Mouse (Mus musculus): ENCODE data around the gene Fam177a.
"Not testable (repeated sequence)": the region's sequence is repeated elsewhere in the genome, so short reads cannot be mapped to it uniquely, and the experiment has no call there.

Gene Fam177a

DNA sequence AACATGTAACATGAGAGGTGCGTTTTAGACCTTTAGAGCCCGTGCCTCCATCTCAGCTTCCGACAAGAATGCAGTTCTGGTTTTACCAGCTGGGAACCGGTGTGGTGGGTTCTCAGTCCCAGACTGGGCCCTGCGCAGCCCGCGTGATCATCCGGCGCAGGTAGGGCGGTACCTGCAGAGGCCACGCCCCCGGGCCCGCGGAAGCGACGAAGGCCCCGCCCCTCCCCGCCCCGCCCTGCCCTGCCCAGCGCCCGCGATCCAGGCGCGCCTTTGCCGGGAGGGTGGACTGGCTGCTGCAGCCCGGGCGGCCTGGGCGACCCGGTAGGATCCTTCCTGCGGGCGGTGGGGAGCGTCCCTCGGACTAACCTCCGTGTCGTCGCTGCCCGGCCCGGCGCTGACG lies at the start of gene Fam177a:
Gene Fam177a (plus strand): TSS at position 228 of the 400 bp plus-strand sequence.
- DNase-seq (ENCODE audit: low read depth): not testable (repeated sequence)

DNA sequence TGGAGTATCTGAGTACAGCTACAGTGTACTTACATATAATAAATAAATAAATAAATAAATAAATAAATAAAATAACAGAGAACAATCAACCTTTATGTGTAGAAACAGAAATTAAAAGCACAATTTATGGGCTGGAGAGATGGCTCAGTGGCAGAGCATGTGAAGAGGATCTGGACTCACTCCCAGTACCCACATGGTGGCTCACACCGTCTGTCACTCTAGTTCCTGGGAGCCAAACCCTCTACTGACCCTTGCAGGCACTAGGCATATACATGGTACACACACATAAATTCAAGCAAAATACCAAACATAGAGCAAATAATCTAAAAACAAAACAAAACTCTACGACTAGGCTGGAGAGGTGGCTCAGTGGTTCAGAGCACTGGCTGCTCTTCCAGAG lies 49.0 kb upstream of the Fam177a start:
- no peak for DNase-seq (ENCODE audit: low read depth)

DNA sequence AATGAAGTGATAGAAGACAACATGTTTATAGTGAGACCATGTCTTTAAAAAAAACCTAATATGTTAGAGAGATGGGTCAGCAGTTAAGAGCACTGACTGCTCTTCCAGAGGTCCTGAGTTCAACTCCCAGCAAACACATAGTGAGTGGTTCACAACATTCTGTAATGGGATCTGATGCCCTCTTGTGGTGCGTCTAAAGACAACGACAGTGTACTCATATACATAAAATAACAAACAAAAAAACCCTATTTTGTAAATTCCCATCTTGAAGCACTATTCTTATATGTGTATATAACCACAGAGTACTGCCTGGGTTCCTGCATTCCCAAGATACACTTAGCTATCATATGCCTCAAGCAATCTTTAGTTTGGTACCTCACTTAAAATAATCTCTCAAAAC lies 45.6 kb upstream of the Fam177a start:
- DNase-seq (ENCODE audit: low read depth): peak; percentile 57

DNA sequence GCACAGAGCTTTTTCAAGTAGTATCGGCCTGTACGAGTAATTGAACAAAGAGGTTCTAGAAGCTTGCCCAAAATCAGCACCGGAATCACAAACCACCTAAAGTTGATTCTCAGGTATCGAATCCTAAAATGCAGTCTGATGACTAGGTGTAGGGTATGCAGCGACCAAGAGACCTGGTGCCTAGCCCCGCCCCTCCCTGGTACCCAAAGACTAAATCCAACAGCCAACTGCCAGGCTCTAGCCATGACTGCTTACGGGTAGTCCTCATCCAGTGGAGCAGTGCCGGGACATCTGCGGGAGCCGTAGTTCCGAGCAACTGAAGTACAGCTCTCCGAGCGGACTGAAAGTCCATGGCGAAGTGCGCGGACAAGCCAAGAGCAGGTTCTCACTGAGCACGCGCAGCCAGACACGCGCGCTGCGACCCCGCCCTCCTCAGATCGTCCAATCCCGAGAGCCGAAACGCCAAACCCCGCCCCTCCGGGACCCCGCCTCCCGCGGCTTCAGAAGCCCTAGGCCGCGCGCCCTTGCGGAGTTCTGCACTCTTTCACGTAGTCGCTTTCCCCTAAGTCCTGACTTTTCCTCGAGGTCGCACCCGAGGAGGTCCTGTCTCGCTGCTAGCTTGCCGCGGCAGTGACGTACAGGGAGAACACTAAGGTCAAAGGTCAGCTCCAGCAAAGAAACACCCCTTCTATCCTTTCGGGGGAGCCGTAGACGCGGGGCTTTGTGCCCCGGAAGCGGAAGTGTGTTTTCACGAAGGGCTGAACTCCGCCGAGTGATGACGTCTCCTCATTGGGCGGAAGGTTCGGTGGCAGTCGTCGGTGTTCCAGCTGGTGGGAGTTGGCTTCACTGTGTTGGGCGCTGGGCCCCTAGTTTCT lies 44.3 kb upstream of the Fam177a start, which contains the start of the genes 2700097O09Rik and Srp54a:
Gene 2700097O09Rik (minus strand): TSS at position 385 of the 875 bp plus-strand sequence.
Gene Srp54a (plus strand): TSS at position 537 of the 875 bp plus-strand sequence.
- DNase-seq (ENCODE audit: low read depth): peak; percentile 98

DNA sequence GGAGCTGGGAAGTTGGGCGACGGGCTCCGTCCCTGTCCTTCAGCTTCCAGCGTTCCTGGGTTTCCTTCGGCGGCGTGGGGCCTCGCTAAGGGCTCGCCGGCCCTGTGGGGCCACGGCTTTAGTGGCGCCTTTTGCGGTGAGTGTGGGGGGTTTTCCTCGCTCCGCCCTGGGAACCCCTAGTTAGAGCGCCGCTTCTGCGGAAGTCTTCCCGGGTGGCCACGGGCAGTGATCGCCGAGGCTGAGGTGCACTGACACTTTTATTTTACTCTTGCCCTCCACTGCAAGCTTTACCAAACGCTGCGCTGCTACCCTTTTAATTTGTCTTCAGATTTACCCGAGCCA lies 43.7 kb upstream of the Fam177a start:
- DNase-seq (ENCODE audit: low read depth): not testable (repeated sequence)

DNA sequence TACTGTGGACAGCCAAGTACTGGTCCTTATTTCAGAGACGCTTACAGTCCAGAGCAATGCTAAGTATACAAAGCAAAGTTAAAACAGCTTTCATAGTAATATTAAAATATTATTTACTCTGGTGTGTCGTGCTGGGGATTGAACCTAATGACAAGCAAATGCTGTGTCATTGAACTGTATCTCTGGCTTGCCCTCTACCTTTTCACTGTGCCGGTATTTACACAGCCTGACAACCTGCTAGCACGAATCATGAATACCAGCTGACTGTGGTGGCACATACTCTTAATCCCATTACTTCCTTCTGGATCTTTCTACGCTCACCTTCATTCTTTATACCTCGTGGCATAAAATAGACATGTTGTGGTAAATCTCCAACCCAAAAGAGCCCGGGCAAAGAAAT lies 32.1 kb upstream of the Fam177a start:
- DNase-seq (ENCODE audit: low read depth): not testable (repeated sequence)

DNA sequence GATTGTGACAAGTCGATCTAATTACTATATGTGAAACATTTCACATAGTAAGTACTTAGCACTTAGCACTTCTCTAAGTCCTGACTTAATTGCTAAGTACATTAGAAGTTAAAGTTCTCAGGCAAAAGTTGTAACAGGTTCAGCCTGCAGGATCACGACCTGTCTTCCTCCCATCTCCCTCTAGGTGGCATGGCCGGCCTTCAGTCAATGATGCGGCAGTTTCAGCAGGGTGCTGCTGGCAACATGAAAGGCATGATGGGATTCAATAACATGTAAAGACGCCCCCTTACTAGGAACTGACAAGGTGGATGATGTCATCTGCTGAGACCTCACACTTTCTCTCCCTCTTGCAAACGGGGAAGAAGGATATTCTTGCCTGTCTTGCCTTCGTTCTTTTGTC lies 11.7 kb upstream of the Fam177a start:
- not testable (repeated sequence) for DNase-seq (ENCODE audit: low read depth)

DNA sequence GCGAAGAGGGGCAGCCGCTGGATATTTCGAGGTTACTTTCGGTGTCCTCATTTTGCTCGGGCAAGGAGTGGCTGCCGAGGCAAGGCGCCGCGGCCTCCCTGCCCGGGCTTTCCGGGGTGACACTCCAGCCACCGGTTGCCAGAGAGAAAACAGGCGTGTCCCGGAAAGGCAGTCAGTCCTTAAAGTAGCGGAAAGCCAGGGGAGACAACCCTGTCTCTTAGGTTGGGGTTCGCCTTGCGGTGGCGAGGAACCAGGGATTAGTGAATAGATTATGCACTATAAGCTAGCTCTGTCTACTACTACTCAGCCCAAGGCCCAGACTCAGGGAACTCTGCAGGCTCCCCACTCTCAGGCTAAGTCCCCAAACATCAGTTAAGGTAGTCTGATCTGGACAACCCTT lies 462 bp downstream of the Fam177a start:
- not testable (repeated sequence) for DNase-seq (ENCODE audit: low read depth)

DNA sequence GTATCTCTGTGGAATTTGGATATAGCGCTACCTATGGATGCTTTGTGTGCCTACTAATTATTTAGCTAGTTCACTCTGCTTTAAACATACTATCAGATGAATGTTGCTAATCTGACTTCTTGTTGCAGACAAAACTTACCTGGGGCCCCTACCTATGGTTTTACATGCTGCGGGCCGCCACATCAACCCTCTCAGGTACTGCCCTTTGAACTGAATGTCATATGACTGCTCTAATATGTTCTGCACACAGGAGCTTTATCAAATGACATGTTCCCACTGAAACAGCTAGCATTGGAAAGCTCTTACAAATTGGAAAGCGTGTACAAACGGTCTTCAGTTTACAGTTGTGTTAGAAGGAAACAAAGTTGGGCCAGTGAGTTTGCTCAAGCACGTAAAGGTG lies 11.3 kb downstream of the Fam177a start:
- DNase-seq (ENCODE audit: low read depth): not testable (repeated sequence)

DNA sequence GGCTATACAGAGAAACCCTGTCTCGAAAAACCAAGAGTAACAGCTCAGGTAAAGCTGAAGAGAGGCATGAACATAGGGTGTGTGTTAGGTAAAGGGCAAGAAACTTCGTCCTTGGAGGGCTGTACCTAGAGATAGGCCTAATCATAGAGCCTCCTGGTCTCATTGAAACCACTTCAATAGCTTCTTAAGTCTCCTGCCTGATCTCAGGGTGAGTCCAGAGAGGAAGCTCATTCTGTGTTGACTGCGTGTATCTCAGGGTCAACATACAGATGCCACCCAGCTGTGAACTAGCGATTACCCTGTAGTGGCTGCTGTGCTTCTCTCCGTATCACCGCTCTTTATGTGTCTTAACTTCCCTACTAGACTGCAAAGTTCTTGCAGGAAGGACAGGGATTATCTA lies 13.6 kb downstream of the Fam177a start:
- not testable (repeated sequence) for DNase-seq (ENCODE audit: low read depth)

DNA sequence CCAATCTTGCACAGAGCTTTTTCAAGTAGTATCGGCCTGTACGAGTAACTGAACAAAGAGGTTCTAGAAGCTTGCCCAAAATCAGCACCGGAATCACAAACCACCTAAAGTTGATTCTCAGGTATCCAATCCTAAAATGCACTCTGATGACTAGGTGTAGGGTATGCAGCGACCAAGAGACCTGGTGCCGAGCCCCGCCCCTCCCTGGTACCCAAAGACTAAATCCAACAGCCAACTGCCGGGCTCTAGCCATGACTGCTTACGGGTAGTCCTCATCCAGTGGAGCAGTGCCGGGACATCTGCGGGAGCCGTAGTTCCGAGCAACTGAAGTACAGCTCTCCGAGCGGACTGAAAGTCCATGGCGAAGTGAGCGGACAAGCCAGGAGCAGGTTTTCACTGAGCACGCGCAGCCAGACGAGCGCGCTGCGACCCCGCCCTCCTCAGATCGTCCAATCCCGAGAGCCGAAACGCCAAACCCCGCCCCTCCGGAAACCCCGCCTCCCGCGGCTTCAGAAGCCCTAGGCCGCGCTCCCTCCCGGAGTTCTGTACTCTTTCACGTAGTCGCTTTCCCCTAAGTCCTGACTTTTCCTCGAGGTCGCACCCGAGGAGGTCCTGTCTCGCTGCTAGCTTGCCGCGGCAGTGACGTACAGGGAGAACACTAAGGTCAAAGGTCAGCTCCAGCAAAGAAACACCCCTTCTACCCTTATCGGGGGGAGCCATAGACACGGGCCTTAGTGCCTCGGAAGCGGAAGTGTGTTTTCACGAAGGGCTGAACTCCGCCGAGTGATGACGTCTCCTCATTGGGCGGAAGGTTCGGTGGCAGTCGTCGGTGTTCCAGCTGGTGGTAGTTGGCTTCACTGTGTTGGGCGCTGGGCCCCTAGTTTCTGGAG lies 30.5 kb downstream of the Fam177a start, which contains the start of gene Srp54b:
Gene Srp54b (plus strand): TSS at position 546 of the 890 bp plus-strand sequence.
- not testable (repeated sequence) for DNase-seq (ENCODE audit: low read depth)

DNA sequence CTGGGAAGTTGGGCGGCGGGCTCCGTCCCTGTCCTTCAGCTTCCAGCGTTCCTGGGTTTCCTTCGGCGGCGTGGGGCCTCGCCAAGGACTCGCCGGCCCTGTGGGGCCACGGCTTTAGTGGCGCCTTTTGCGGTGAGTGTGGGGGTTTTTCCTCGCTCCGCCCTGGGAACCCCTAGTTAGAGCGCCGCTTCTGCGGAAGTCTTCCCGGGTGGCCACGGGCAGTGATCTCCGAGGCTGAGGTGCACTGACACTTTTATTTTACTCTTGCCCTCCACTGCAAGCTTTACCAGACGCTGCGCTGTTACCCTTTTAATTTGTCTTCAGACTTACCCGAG lies 31.1 kb downstream of the Fam177a start:
- not testable (repeated sequence) for DNase-seq (ENCODE audit: low read depth)

DNA sequence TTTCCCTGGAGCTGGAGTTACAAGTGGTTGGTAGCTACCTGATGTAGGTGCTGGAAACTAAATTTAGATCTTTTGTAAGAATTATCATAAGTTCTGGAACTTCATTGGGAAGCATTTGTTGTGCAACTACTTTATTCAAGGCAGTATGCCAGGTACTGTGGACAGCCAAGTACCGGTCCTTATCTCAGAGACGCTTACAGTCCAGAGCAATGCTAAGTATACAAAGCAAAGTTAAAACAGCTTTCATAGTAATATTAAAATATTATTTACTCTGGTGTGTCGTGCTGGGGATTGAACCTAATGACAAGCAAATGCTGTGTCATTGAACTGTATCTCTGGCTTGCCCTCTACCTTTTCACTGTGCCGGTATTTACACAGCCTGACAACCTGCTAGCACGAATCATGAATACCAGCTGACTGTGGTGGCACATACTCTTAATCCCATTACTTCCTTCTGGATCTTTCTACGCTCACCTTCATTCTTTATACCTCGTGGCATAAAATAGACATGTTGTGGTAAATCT lies 42.8 kb downstream of the Fam177a start:
- not testable (repeated sequence) for DNase-seq (ENCODE audit: low read depth)

DNA sequence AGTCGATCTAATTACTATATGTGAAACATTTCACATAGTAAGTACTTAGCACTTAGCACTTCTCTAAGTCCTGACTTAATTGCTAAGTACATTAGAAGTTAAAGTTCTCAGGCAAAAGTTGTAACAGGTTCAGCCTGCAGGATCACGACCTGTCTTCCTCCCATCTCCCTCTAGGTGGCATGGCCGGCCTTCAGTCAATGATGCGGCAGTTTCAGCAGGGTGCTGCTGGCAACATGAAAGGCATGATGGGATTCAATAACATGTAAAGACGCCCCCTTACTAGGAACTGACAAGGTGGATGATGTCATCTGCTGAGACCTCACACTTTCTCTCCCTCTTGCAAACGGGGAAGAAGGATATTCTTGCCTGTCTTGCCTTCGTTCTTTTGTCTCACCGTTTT lies 63.4 kb downstream of the Fam177a start:
- DNase-seq (ENCODE audit: low read depth): not testable (repeated sequence)

DNA sequence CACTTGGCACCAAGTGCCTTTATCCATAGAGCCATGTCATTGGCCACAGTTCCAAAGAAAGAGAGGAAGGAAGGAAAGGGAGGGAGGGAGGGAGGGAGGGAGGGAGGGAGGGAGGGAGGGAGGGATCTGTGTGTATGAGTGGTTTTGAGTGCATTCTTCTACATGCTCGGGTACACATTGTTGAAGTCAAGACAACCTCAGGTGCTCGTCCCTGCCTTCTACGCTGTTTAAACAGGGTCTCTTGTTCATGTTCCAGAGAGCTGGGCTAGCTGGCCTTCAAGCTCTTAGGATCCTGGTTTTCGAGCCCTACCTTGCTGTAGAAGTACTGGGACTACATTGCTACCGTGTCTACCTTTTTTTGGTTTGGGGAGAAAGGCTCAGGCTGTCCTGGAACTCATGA lies 64.9 kb downstream of the Fam177a start:
- not testable (repeated sequence) for DNase-seq (ENCODE audit: low read depth)
